Comparison of ENCODE assay signal across 8 mouse cellular contexts in genomic region chr1:189402223-189402943, GRCm38 (mm10). TPM values are rescaled to one million over a fixed set of nuclear protein-coding genes. Genes with fewer than 3 reads are reported as not detected.
DNase-seq lines count a peak whose midpoint lies in the region; ATAC-seq lines count a peak whose summit lies in the region.

Gene Kcnk2 (minus strand): TSS chr1:189402273.

- 0 out of 2 replicates have a peak within 1 kb of the TSS, but pooled peaks have one; percentile 0 for H3K9ac ChIP-seq in embryonic facial prominence, embryonic 11.5 days (replicated peaks; ENCODE audit: low read length)
- no peak within 1 kb of the TSS for H3K9ac ChIP-seq in hindbrain, embryonic 16.5 days (ENCODE audit: low read depth, low read length)
- H3K9ac ChIP-seq in midbrain, embryonic 15.5 days = no peak within 1 kb of the TSS

- peak; percentile 65; the same call in 1 of the 2 replicates for ATAC-seq in embryonic facial prominence, embryonic 11.5 days (replicated peaks; ENCODE audit: insufficient number of reproducible peaks, low FRiP score, low TSS enrichment, low read depth)
- no peak for ATAC-seq in hindbrain, embryonic 16.5 days
- no peak for ATAC-seq in midbrain, embryonic 15.5 days (replicated peaks)

- no peak within 1 kb of the TSS for H3K27ac ChIP-seq in embryonic facial prominence, embryonic 11.5 days (replicated peaks; ENCODE audit: low read depth, low read length)
- H3K27ac ChIP-seq in hindbrain, embryonic 16.5 days (ENCODE audit: low read depth, low read length) = no peak within 1 kb of the TSS
- no peak within 1 kb of the TSS for H3K27ac ChIP-seq in midbrain, embryonic 15.5 days

- no peaks in the 10 kb centered on the region for H3K9me3 ChIP-seq in embryonic facial prominence, embryonic 11.5 days (replicated peaks; ENCODE audit: control insufficient read depth, low read length)
- H3K9me3 ChIP-seq in hindbrain, embryonic 16.5 days (ENCODE audit: control insufficient read depth, low read length) = no peaks in the 10 kb centered on the region
- H3K9me3 ChIP-seq in midbrain, embryonic 15.5 days = no peaks in the 10 kb centered on the region

- no peak within 1 kb of the TSS for H3K4me3 ChIP-seq in embryonic facial prominence, embryonic 11.5 days (ENCODE audit: low read depth, low read length)
- H3K4me3 ChIP-seq in hindbrain, embryonic 16.5 days (ENCODE audit: low read length) = no peak within 1 kb of the TSS
- H3K4me3 ChIP-seq in midbrain, embryonic 15.5 days = no peak within 1 kb of the TSS

- no peak for DNase-seq in left cerebral cortex, adult 18-20 months (ENCODE audit: low spot score in 2 of 2)
- no peak for DNase-seq in left cerebral cortex, adult 11 months (ENCODE audit: low spot score)
- peak; percentile 65 for DNase-seq in embryonic facial prominence, embryonic 11.5 days (ENCODE audit: low spot score)
- no peak for DNase-seq in ovary, postnatal 10 days (ENCODE audit: low spot score)
- DNase-seq in B cell, adult 2 months = no peak
- no peak for DNase-seq in gastrocnemius, postnatal 25 days

- WGBS in embryonic facial prominence, embryonic 11.5 days = 32% methylated on average over 14 of the region's 14 CpGs
- WGBS in hindbrain, embryonic 16.5 days = 57% methylated on average over 14 of the region's 14 CpGs
- WGBS in midbrain, embryonic 15.5 days = 45% methylated on average over 14 of the region's 14 CpGs

- no peak within 1 kb of the TSS for H3K4me2 ChIP-seq in embryonic facial prominence, embryonic 11.5 days (ENCODE audit: low read depth, low read length)
- H3K4me2 ChIP-seq in hindbrain, embryonic 16.5 days (ENCODE audit: low read length) = no peak within 1 kb of the TSS
- no peak within 1 kb of the TSS for H3K4me2 ChIP-seq in midbrain, embryonic 15.5 days

- no peaks in the 10 kb centered on the region for H3K36me3 ChIP-seq in embryonic facial prominence, embryonic 11.5 days (replicated peaks; ENCODE audit: control insufficient read depth, insufficient read depth, low read depth, low read length)
- H3K36me3 ChIP-seq in hindbrain, embryonic 16.5 days (ENCODE audit: control insufficient read depth, insufficient read depth, low read length) = no peaks in the 10 kb centered on the region
- H3K36me3 ChIP-seq in midbrain, embryonic 15.5 days (replicated peaks) = no peaks in the 10 kb centered on the region

- H3K27me3 ChIP-seq in embryonic facial prominence, embryonic 11.5 days (ENCODE audit: control insufficient read depth, insufficient read depth, low read length) = no peaks in the 10 kb centered on the region
- H3K27me3 ChIP-seq in hindbrain, embryonic 16.5 days (replicated peaks; ENCODE audit: control insufficient read depth, insufficient read depth, low read length) = no peaks in the 10 kb centered on the region
- no peaks in the 10 kb centered on the region for H3K27me3 ChIP-seq in midbrain, embryonic 15.5 days (replicated peaks)

- peaks cover 2% of the 10 kb centered on the region; the same call in 1 of the 2 replicates for H3K4me1 ChIP-seq in embryonic facial prominence, embryonic 11.5 days (ENCODE audit: control insufficient read depth, insufficient read depth, low read length)
- no peaks in the 10 kb centered on the region for H3K4me1 ChIP-seq in hindbrain, embryonic 16.5 days (ENCODE audit: control insufficient read depth, insufficient read depth, low read depth, low read length)
- H3K4me1 ChIP-seq in midbrain, embryonic 15.5 days = peaks cover 3% of the 10 kb centered on the region; the same call in 1 of the 2 replicates

RNA-seq across cellular contexts. Expression of gene Kcnk2, which starts in this region (rescaled TPM):
- total RNA-seq in left cerebral cortex, adult 18-20 months (2021) = 10 to 100 TPM; 60.4 to 65.2 TPM
- polyA plus RNA-seq in embryonic facial prominence, embryonic 11.5 days (2014; fragmentation: Nextera tagmentation; extraction: Ambion mirVana) = 6.1 and 6.2 TPM in 2 replicates
- polyA plus RNA-seq in hindbrain, embryonic 16.5 days (2015; fragmentation: Nextera tagmentation; extraction: Ambion mirVana) = 18.1 and 20.2 TPM in 2 replicates
- polyA plus RNA-seq in midbrain, embryonic 15.5 days (2015; fragmentation: Nextera tagmentation; extraction: Ambion mirVana) = 22.6 and 25.3 TPM in 2 replicates
- 1 to 10 TPM; 1.8 to 2.5 TPM for total RNA-seq in gastrocnemius, postnatal 25 days (2021)

Comparison
In these comparisons a context has a peak if more than half of its experiments do, and no peak if none do; other contexts are left out.
1. RNA of gene Kcnk2 (total RNA-seq): 60.4 to 65.2 TPM in left cerebral cortex, adult 18-20 months; 1.8 to 2.5 TPM in gastrocnemius, postnatal 25 days; every median in the first group is over 10 times any median in the second.